In genomic region chr12:56894963-56895362, GRCm38 (mm10) we compare ENCODE assay signal across 24 mouse cellular contexts.
"Had no signal": no experiment of that assay in that cellular context is flagged by ENCODE, and none has a peak within 500 bp of the region (broad histone marks: within the 10 kb centered on the region; RNA-seq: fewer than 3 reads in every experiment).

No protein-coding gene starts in this region.

- H3K4me1 ChIP-seq: heart, embryonic 10.5 days; heart, embryonic 12.5 days; hindbrain, embryonic 10.5 days; hindbrain, embryonic 12.5 days; intestine, embryonic 15.5 days had no signal

- DNase-seq: gastrocnemius, postnatal 25 days; heart, adult 18-20 months; heart, postnatal 10 days; heart, postnatal 4 days; kidney, adult 18-20 months; kidney, adult 8-10 months; kidney, postnatal 10 days; kidney, postnatal 25 days; kidney, postnatal 4 days; liver; liver, embryonic 13.5 days had no signal

- H3K9me3 ChIP-seq: heart, embryonic 10.5 days; heart, embryonic 12.5 days; hindbrain, embryonic 10.5 days; hindbrain, embryonic 12.5 days; intestine, embryonic 15.5 days; limb, embryonic 13.5 days; liver, embryonic 13.5 days had no signal

- H3K4me2 ChIP-seq: heart, embryonic 12.5 days; hindbrain, embryonic 12.5 days; hindbrain, embryonic 14.5 days; intestine, embryonic 15.5 days; limb, embryonic 13.5 days; liver, embryonic 11.5 days; liver, embryonic 13.5 days had no signal

- H3K4me3 ChIP-seq: heart, embryonic 10.5 days; heart, embryonic 12.5 days; hindbrain, embryonic 10.5 days; hindbrain, embryonic 12.5 days; intestine, embryonic 15.5 days; layer of hippocampus, adult 2 months; left cerebral cortex, adult 2 months; limb, embryonic 13.5 days; liver, embryonic 13.5 days had no signal

- H3K36me3 ChIP-seq: heart, embryonic 10.5 days; heart, embryonic 12.5 days; hindbrain, embryonic 10.5 days; hindbrain, embryonic 12.5 days; intestine, embryonic 15.5 days; limb, embryonic 13.5 days; liver, embryonic 13.5 days had no signal

- ATAC-seq: hindbrain, embryonic 16.5 days; inflammation-experienced regulatory T-cells, adult 6 months; intestine, embryonic 15.5 days; intestine, postnatal 0 days had no signal

- H3K9ac ChIP-seq: heart, embryonic 12.5 days; hindbrain, embryonic 12.5 days; hindbrain, embryonic 14.5 days; intestine, embryonic 15.5 days; limb, embryonic 13.5 days; liver, embryonic 13.5 days had no signal

- H3K27me3 ChIP-seq: heart, embryonic 12.5 days; hindbrain, embryonic 12.5 days; intestine, embryonic 15.5 days; liver, embryonic 13.5 days had no signal

- H3K27ac ChIP-seq: heart, embryonic 10.5 days; hindbrain, embryonic 10.5 days; hindbrain, embryonic 12.5 days; hindbrain, embryonic 14.5 days; intestine, embryonic 15.5 days; layer of hippocampus, adult 2 months; left cerebral cortex, adult 2 months; limb, embryonic 13.5 days; liver, embryonic 13.5 days had no signal
